Mouse (Mus musculus): ENCODE data around the gene Srrm3.

GRCm38 (mm10) chr5:135917327-135918058 is 110.8 kb downstream of the Srrm3 start:
- TF ChIP-seq CTCF (IDR thresholded peaks at IDR 0.05; ENCODE audit: low read depth, low read length) (no peak; the same call in 1 of the 2 replicates), POLR2A (IDR thresholded peaks at IDR 0.05; ENCODE audit: extremely low read depth, insufficient read depth, low read length) (no peak)
